Mouse (Mus musculus): ENCODE measurements around the gene Dusp22. TPM values are rescaled to one million over a fixed set of nuclear protein-coding genes. Genes with fewer than 3 reads are reported as not detected.

The Dusp22 gene
- polyA plus RNA-seq, 1 experiment from 2014 or later = 9.0 TPM

- H3K27me3 ChIP-seq (replicated peaks; ENCODE audit: control insufficient read depth, insufficient read depth, low read length) = no peaks in the 10 kb centered on the region
- WGBS = 18% methylated on average over 7 of the region's 7 CpGs
- H3K4me2 ChIP-seq (replicated peaks; ENCODE audit: low read depth) = no peak overlapping the region
- no peaks in the 10 kb centered on the region for H3K36me3 ChIP-seq (ENCODE audit: control insufficient read depth, insufficient read depth)
- no peaks in the 10 kb centered on the region for H3K4me1 ChIP-seq (replicated peaks; ENCODE audit: control insufficient read depth, insufficient read depth, low read length)
- no peak for ATAC-seq
- no peaks in the 10 kb centered on the region for H3K9me3 ChIP-seq (ENCODE audit: control insufficient read depth)
- H3K9ac ChIP-seq (ENCODE audit: low read depth, low read length) = no peak overlapping the region
- no peak for TF ChIP-seq CTCF (IDR thresholded peaks at IDR 0.05; ENCODE audit: low read depth)
- no peak overlapping the region for H3K27ac ChIP-seq (ENCODE audit: low read depth, low read length)
- H3K4me3 ChIP-seq (ENCODE audit: low read depth, low read length) = no peak overlapping the region
Measured at GRCm38 (mm10) chr13:30722601-30723000, 62.8 kb downstream of the Dusp22 start.

- ATAC-seq = no peak
- Histone ChIP-seq H3K27ac (ENCODE audit: low read depth, low read length) (no peak overlapping the region), H3K4me2 (replicated peaks; ENCODE audit: low read depth) (no peak overlapping the region), H3K4me1 (replicated peaks; ENCODE audit: control insufficient read depth, insufficient read depth, low read length) (no peaks in the 10 kb centered on the region), H3K27me3 (replicated peaks; ENCODE audit: control insufficient read depth, insufficient read depth, low read length) (no peaks in the 10 kb centered on the region), H3K4me3 (ENCODE audit: low read depth, low read length) (no peak overlapping the region), H3K9ac (ENCODE audit: low read depth, low read length) (no peak overlapping the region), H3K9me3 (ENCODE audit: control insufficient read depth) (no peaks in the 10 kb centered on the region), H3K36me3 (ENCODE audit: control insufficient read depth, insufficient read depth) (no peaks in the 10 kb centered on the region)
- WGBS = 45% methylated on average over 5 of the region's 5 CpGs
- TF ChIP-seq CTCF (IDR thresholded peaks at IDR 0.05; ENCODE audit: low read depth) = no peak
Measured at GRCm38 (mm10) chr13:30723258-30723657, 63.5 kb downstream of the Dusp22 start.

GRCm38 (mm10) chr13:30723858-30724257 lies 64.1 kb downstream of the Dusp22 start:
- H3K9ac ChIP-seq (ENCODE audit: low read depth, low read length) = no peak overlapping the region
- WGBS = 51% methylated on average over 8 of the region's 8 CpGs
- no peak for TF ChIP-seq CTCF (IDR thresholded peaks at IDR 0.05; ENCODE audit: low read depth)

GRCm38 (mm10) chr13:30724691-30725271 lies 65.0 kb downstream of the Dusp22 start:
- 24% methylated on average over 7 of the region's 7 CpGs for WGBS
- no peak overlapping the region for H3K4me2 ChIP-seq (replicated peaks; ENCODE audit: low read depth)
- no peaks in the 10 kb centered on the region for H3K27me3 ChIP-seq (replicated peaks; ENCODE audit: control insufficient read depth, insufficient read depth, low read length)
- H3K36me3 ChIP-seq (ENCODE audit: control insufficient read depth, insufficient read depth) = no peaks in the 10 kb centered on the region
- H3K9ac ChIP-seq (ENCODE audit: low read depth, low read length) = no peak overlapping the region
- no peak overlapping the region for H3K4me3 ChIP-seq (ENCODE audit: low read depth, low read length)
- no peak overlapping the region for H3K27ac ChIP-seq (ENCODE audit: low read depth, low read length)
- no peak for TF ChIP-seq CTCF (IDR thresholded peaks at IDR 0.05; ENCODE audit: low read depth)
- no peaks in the 10 kb centered on the region for H3K4me1 ChIP-seq (replicated peaks; ENCODE audit: control insufficient read depth, insufficient read depth, low read length)
- no peaks in the 10 kb centered on the region for H3K9me3 ChIP-seq (ENCODE audit: control insufficient read depth)
- ATAC-seq = no peak

More at GRCm38 (mm10) chr13:30723858-30724257, 64.1 kb downstream of the Dusp22 start:
- Histone ChIP-seq H3K4me1 (replicated peaks; ENCODE audit: control insufficient read depth, insufficient read depth, low read length) (no peaks in the 10 kb centered on the region), H3K36me3 (ENCODE audit: control insufficient read depth, insufficient read depth) (no peaks in the 10 kb centered on the region), H3K4me3 (ENCODE audit: low read depth, low read length) (no peak overlapping the region), H3K27ac (ENCODE audit: low read depth, low read length) (no peak overlapping the region), H3K9me3 (ENCODE audit: control insufficient read depth) (no peaks in the 10 kb centered on the region), H3K27me3 (replicated peaks; ENCODE audit: control insufficient read depth, insufficient read depth, low read length) (no peaks in the 10 kb centered on the region), H3K4me2 (replicated peaks; ENCODE audit: low read depth) (no peak overlapping the region)
- ATAC-seq = no peak

GRCm38 (mm10) chr13:30726879-30727278 lies 67.1 kb downstream of the Dusp22 start:
- WGBS = 82% methylated on average over 4 of the region's 4 CpGs
- no peak for ATAC-seq
- H3K4me2 ChIP-seq (replicated peaks; ENCODE audit: low read depth) = no peak overlapping the region

GRCm38 (mm10) chr13:30728155-30728554 lies 68.4 kb downstream of the Dusp22 start:
- 91% methylated on average over 7 of the region's 7 CpGs for WGBS
- Histone ChIP-seq H3K4me3 (ENCODE audit: low read depth, low read length) (no peak overlapping the region), H3K9ac (ENCODE audit: low read depth, low read length) (no peak overlapping the region), H3K36me3 (ENCODE audit: control insufficient read depth, insufficient read depth) (no peaks in the 10 kb centered on the region), H3K9me3 (ENCODE audit: control insufficient read depth) (no peaks in the 10 kb centered on the region), H3K4me1 (replicated peaks; ENCODE audit: control insufficient read depth, insufficient read depth, low read length) (no peaks in the 10 kb centered on the region), H3K27ac (ENCODE audit: low read depth, low read length) (no peak overlapping the region), H3K4me2 (replicated peaks; ENCODE audit: low read depth) (no peak overlapping the region), H3K27me3 (replicated peaks; ENCODE audit: control insufficient read depth, insufficient read depth, low read length) (no peaks in the 10 kb centered on the region)
- no peak for TF ChIP-seq CTCF (IDR thresholded peaks at IDR 0.05; ENCODE audit: low read depth)
- no peak for ATAC-seq

More at GRCm38 (mm10) chr13:30726879-30727278, 67.1 kb downstream of the Dusp22 start:
- Histone ChIP-seq H3K36me3 (ENCODE audit: control insufficient read depth, insufficient read depth) (no peaks in the 10 kb centered on the region), H3K4me3 (ENCODE audit: low read depth, low read length) (no peak overlapping the region), H3K4me1 (replicated peaks; ENCODE audit: control insufficient read depth, insufficient read depth, low read length) (no peaks in the 10 kb centered on the region), H3K27me3 (replicated peaks; ENCODE audit: control insufficient read depth, insufficient read depth, low read length) (no peaks in the 10 kb centered on the region), H3K9me3 (ENCODE audit: control insufficient read depth) (no peaks in the 10 kb centered on the region), H3K9ac (ENCODE audit: low read depth, low read length) (no peak overlapping the region), H3K27ac (ENCODE audit: low read depth, low read length) (no peak overlapping the region)
- TF ChIP-seq CTCF (IDR thresholded peaks at IDR 0.05; ENCODE audit: low read depth) = no peak

Measured in intestine, postnatal 0 days (tissue).